Mouse (Mus musculus): ENCODE results near the gene Ppp2r3a. TPM values are rescaled to one million over a fixed set of nuclear protein-coding genes. Genes with fewer than 3 reads are reported as not detected.

Gene Ppp2r3a
- polyA plus RNA-seq, 1 experiment from 2014 or later: 20.3 TPM

DNA sequence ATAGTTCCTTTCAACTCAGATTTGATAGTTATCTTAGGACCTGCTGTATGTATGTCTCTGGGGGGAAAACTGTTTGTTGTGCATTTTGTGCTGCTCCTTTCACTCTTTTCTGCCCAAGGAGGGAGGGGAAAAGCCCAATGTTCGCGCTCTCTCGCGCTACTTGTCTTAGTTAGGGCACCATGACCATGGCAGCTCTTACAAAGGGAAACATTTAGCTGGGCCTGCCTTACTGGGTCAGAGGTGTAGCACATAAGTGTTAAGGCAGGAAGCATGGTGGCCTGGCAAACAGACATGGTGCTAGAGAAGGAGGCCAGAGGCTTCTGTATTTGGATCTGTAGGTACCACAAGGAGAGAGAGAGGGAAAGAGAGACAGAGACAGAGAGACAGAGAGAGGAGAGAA is 173.0 kb downstream of the Ppp2r3a start:
- Histone ChIP-seq H3K27me3 (replicated peaks) (no peaks in the 10 kb centered on the region), H3K36me3 (no peaks in the 10 kb centered on the region; the same call in 1 of the 2 replicates), H3K9me3 (no peaks in the 10 kb centered on the region), H3K9ac (peak overlapping the region; percentile 1; the same call in 1 of the 2 replicates), H3K4me1 (peaks cover 26% of the 10 kb centered on the region), H3K4me3 (0 out of 2 replicates have a peak overlapping the region, but pooled peaks have one; percentile 1), H3K27ac (no peak overlapping the region), H3K4me2 (replicated peaks) (peak overlapping the region; percentile 46)
- WGBS: 60% methylated on average over 4 of the region's 4 CpGs
- no peak for ATAC-seq (ENCODE audit: low FRiP score, low read depth)

DNA sequence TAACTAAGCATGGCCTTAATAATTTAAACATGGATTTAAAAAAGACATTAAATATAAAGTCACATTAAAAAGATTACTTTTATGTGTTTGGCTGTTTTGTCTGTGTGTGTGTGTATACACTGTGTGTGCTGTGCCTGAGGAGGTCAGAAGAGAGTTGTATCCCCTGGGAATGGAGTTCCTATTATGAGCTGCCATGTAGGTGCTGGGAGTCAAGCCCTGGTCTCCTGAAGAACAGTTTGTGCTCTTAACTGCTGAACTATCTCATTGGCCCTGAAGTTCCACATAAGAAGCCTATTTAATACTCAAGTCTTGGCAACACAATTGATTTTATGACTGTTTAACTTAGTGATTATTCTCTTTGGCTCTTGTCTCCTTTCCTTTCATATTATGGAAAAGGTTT is 174.1 kb downstream of the Ppp2r3a start:
- peaks cover 26% of the 10 kb centered on the region for H3K4me1 ChIP-seq
- no peaks in the 10 kb centered on the region for H3K36me3 ChIP-seq
- H3K9me3 ChIP-seq: no peaks in the 10 kb centered on the region
- no peak overlapping the region for H3K27ac ChIP-seq
- H3K4me2 ChIP-seq (replicated peaks): peak overlapping the region; percentile 95
- H3K9ac ChIP-seq: peak overlapping the region; percentile 97
- no peaks in the 10 kb centered on the region for H3K27me3 ChIP-seq (replicated peaks)
- peak overlapping the region; percentile 97 for H3K4me3 ChIP-seq
- no peak for ATAC-seq (ENCODE audit: low FRiP score, low read depth)

DNA sequence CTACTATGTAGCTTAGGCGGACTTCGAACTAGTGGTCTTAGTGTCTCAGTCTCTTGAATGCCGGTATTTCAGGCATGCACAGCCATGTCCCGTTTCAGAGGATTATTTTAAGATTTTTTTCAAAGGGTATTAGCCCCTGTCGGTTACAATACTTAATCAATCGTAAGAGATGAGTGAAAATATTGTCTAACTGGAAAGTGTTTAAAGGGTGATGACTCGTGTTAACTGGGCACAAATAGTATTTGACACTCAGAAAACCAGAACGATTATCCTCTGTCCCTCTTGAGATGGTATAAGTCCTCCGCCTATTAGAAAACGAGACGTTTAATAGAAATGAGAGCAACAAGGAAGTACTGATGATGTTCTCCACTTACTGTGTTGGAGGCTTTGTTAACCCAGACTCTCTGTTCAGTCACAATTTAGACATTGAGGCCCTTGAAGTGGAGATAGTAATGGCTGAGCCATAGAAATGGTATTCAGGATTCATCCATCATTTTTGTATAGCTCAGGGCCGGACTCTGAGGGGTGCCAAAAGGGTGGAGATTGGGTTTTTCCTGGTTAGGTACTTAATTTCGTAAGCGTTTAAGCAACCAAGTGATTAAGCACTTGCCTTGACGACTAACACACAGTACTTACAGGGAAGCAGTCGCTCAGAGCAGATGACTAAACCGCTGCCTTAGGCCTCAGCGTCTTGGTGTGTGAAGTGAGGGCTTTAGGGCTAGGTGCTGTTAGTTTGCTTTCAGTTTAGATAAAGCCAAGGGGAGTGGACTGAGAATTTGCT is 175.3 kb downstream of the Ppp2r3a start:
- Histone ChIP-seq H3K36me3 (no peaks in the 10 kb centered on the region), H3K27ac (no peak overlapping the region), H3K4me2 (replicated peaks) (peak overlapping the region; percentile 95), H3K9ac (peak overlapping the region; percentile 97), H3K9me3 (no peaks in the 10 kb centered on the region), H3K27me3 (replicated peaks) (no peaks in the 10 kb centered on the region), H3K4me3 (peak overlapping the region; percentile 97), H3K4me1 (peaks cover 26% of the 10 kb centered on the region)
- 2% methylated on average over 18 of the region's 18 CpGs for WGBS
- ATAC-seq (ENCODE audit: low FRiP score, low read depth): no peak

DNA sequence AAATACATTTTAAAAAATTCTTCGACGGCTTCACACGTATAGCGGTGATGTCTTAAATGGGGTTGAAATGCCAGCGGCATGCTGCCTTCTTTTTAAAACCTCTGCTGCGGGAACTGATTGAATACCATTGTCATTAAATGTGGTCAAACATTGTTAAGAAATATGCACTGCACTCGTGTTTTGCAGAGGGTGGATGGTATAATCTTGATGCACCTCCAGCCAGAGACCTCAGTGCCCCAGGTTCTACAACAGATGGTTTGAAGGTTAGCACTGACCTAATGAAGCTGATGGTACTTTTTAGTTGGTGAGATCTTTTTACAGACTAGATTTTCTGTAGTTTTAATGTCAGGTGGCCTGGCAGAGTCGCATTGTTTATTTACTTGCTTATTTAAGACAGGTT is 175.9 kb downstream of the Ppp2r3a start:
- no peak for ATAC-seq (ENCODE audit: low FRiP score, low read depth)
- Histone ChIP-seq H3K27me3 (replicated peaks) (no peaks in the 10 kb centered on the region), H3K4me2 (replicated peaks) (peak overlapping the region; percentile 95), H3K9ac (peak overlapping the region; percentile 97), H3K27ac (no peak overlapping the region), H3K4me3 (peak overlapping the region; percentile 97), H3K9me3 (no peaks in the 10 kb centered on the region), H3K4me1 (peaks cover 26% of the 10 kb centered on the region), H3K36me3 (no peaks in the 10 kb centered on the region)
- under 1% methylated on average over 8 of the region's 8 CpGs for WGBS

DNA sequence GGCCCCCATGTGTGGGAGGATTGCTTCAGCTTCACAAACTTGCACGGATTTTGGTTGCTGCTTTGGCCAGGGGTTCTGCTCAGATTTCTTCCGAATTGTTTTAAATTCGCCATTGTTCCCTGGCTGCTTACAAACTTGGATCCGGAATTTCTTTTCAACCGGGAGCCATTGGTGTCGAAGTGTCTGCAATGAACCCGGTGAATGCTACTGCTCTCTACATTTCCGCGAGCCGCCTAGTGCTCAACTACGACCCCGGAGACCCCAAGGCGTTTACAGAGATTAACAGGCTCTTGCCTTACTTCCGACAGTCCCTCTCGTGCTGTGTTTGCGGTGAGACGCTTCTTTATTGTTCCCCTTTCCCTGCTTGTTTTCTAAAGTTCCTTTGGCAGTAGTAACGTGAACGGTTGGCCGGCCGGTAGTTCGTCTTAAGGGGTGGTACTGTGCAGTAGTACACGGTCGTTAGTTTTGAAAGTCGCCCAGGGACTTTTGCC is 176.5 kb downstream of the Ppp2r3a start:
- peak overlapping the region; percentile 99 for H3K27ac ChIP-seq
- no peaks in the 10 kb centered on the region for H3K27me3 ChIP-seq (replicated peaks)
- H3K9me3 ChIP-seq: no peaks in the 10 kb centered on the region
- H3K4me1 ChIP-seq: peaks cover 26% of the 10 kb centered on the region
- H3K9ac ChIP-seq: peak overlapping the region; percentile 97
- WGBS: under 1% methylated on average over 25 of the region's 25 CpGs
- peak overlapping the region; percentile 95 for H3K4me2 ChIP-seq (replicated peaks)
- H3K4me3 ChIP-seq: peak overlapping the region; percentile 97
- H3K36me3 ChIP-seq: no peaks in the 10 kb centered on the region
- no peak for ATAC-seq (ENCODE audit: low FRiP score, low read depth)

DNA sequence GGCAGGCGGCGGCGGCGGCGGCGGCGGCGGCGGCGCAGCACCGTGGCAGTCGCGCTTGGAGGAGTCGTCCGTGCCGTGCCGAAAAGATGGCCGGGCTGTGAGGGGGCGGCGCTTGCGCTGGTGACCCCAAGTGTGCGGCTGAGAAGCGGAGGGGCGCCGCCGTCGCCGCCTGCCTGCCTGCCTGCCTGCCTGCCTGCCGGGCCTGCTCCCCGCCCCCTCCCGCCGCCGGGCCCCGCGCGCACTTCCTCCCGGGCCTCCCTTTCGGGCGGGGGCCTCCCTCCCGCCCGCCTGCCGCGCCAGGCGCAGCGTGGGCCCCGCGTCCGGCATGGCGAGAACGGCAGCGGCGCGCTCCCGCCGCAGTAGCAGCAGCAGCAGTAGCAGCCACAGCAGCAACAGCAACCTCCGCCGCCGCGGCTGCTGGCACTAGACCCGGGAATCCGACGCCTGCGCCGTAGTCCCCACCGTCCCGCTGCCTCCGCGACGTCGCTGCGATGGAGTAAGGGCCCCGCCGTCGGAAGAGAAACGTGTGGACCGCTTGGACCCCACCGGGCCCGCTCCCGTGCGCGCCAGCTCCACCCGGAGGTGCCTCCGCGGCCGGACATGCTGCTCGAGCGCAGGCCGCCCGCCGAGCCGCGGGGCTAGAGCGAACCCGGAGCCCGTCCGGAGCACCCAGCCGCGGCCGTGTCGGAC is 177.1 kb downstream of the Ppp2r3a start:
- under 1% methylated on average over 79 of the region's 100 CpGs for WGBS
- peaks cover 26% of the 10 kb centered on the region for H3K4me1 ChIP-seq
- peak; percentile 71 for ATAC-seq (ENCODE audit: low FRiP score, low read depth)

DNA sequence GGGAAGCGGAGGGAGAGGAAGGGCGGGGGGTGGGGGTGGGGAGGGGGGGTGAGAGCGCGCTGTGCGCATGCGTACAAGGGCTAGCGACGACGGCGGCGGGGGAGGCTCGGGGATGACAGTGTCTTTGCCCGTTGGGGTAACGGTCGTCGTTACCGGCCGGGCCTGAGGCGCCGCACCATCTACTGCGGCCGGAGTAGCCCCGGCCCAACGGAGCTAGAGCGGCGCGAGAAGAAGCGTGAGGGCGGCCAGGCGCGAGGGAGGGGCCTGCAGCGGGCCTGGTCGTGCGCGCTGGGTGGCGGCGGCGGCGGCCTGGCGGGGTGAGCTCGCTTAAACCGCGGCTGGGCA is 177.6 kb downstream of the Ppp2r3a start, which contains the start of gene Msl2:
TSS of gene Msl2 (plus strand) at position 115 of the 345 bp plus-strand sequence.
- WGBS: under 1% methylated on average over 38 of the region's 43 CpGs
- peak; percentile 72 for ATAC-seq (ENCODE audit: low FRiP score, low read depth)

More for the DNA sequence above, 177.1 kb downstream of the Ppp2r3a start:
- H3K9ac ChIP-seq: peak overlapping the region; percentile 97
- H3K4me3 ChIP-seq: peak overlapping the region; percentile 97
- peak overlapping the region; percentile 99 for H3K27ac ChIP-seq
- no peaks in the 10 kb centered on the region for H3K36me3 ChIP-seq
- H3K27me3 ChIP-seq (replicated peaks): no peaks in the 10 kb centered on the region
- no peaks in the 10 kb centered on the region for H3K9me3 ChIP-seq
- peak overlapping the region; percentile 95 for H3K4me2 ChIP-seq (replicated peaks)

DNA sequence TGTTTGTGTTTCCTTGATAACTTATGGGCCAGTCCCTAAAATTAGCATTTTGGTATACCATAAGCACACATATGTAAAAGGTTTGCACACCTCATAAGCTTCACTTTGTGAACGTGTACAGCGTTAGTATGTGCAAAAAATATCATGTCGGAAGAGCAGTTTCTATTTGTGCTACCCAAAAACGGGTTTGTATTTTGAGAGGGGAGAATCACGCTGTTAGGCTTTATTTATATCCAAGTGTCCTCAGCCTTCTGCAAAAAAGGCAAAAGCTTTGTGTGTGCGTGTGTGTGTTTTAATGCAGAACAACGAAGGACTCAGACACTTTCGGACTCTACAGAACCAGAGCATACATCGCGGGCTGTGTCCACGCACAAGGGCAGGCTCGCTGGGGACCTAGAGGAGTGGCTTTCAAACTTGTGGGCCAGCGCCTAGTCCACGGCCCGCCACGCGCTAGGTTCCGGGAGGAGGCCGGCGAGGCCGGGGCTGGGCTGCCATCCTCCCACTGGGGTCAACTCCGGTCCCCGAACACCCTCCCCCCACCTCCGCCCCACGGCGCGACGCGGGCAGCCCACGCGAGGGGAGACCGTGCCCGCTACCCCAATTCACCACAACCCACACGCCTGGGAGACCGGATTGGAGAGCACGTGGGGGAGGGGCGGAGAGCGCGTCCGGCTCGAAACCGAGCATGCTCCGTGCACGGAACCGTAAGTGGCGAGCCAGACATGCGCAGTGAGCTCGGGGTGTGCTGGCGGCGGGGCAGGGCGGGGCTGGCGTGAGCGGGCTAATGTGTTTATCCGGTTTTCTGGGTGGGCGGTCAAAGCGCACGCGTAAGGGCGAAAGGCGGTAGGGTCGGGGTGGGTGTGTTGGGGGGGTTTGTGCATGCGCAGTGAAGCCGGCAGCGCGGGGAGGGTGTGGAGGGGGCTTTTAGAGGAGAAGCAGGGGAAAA is 178.3 kb downstream of the Ppp2r3a start:
- H3K9ac ChIP-seq: peak overlapping the region; percentile 97
- peak overlapping the region; percentile 97 for H3K4me3 ChIP-seq
- peak; percentile 94 for ATAC-seq (ENCODE audit: low FRiP score, low read depth)
- H3K27ac ChIP-seq: peak overlapping the region; percentile 28; the same call in 1 of the 2 replicates
- H3K27me3 ChIP-seq (replicated peaks): no peaks in the 10 kb centered on the region
- peaks cover 15% of the 10 kb centered on the region for H3K4me1 ChIP-seq
- H3K9me3 ChIP-seq: no peaks in the 10 kb centered on the region
- peak overlapping the region; percentile 95 for H3K4me2 ChIP-seq (replicated peaks)
- WGBS: 2% methylated on average over 59 of the region's 65 CpGs
- H3K36me3 ChIP-seq: no peaks in the 10 kb centered on the region

More for the DNA sequence above, 177.6 kb downstream of the Ppp2r3a start, which contains the start of gene Msl2:
- Histone ChIP-seq H3K4me2 (replicated peaks) (peak within 1 kb of the TSS; percentile 95), H3K27ac (peak within 1 kb of the TSS; percentile 99), H3K9me3 (no peaks in the 10 kb centered on the region), H3K27me3 (replicated peaks) (no peaks in the 10 kb centered on the region), H3K4me1 (peaks cover 21% of the 10 kb centered on the region), H3K9ac (peak within 1 kb of the TSS; percentile 97), H3K36me3 (no peaks in the 10 kb centered on the region), H3K4me3 (peak within 1 kb of the TSS; percentile 97)

DNA sequence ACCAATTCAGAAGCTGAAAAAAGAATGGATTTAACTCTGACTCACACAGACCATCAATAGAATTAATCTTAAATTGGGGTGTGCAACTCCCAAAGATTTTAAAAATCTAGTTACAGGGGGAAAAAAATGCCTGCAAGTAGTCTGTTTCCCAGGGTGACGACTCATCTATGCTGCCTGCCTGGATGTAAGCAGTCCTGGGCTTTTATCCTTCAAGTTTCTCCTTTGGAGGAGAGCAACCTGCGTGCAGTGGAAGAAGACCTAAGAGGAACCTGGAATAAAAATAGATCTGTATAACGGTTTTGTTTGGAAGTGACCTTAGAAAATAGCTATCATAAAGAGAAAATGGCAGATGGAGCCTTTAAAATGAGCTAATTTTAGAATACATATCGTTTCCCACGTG is 179.1 kb downstream of the Ppp2r3a start:
- no peak overlapping the region for H3K9ac ChIP-seq
- no peaks in the 10 kb centered on the region for H3K9me3 ChIP-seq
- ATAC-seq (ENCODE audit: low FRiP score, low read depth): no peak
- 61% methylated on average over 5 of the region's 5 CpGs for WGBS
- H3K4me2 ChIP-seq (replicated peaks): no peak overlapping the region
- no peak overlapping the region for H3K4me3 ChIP-seq
- no peak overlapping the region for H3K27ac ChIP-seq
- no peaks in the 10 kb centered on the region for H3K36me3 ChIP-seq
- no peaks in the 10 kb centered on the region for H3K27me3 ChIP-seq (replicated peaks)
- H3K4me1 ChIP-seq: peaks cover 9% of the 10 kb centered on the region

DNA sequence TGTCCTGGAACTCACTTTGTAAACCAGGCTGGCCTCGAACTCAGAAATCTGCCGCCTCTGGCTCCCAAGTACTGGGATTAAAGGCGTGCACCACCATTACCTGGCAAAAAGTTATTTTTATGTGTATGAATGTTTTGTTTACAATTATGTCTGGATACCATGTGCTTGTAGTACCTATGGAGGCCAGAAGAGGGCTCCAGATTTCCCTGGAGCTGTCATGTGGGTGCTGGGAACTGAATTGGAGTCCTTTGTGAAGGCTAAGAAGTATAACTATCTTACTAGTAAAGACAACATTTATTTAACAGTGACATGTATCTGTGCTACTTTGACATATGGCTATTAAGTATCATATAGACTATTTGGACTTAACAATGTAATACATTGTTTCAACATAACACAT is 181.8 kb downstream of the Ppp2r3a start:
- Histone ChIP-seq H3K27me3 (replicated peaks) (no peaks in the 10 kb centered on the region), H3K4me1 (no peaks in the 10 kb centered on the region), H3K27ac (no peak overlapping the region), H3K4me2 (replicated peaks) (no peak overlapping the region), H3K4me3 (no peak overlapping the region), H3K9me3 (no peaks in the 10 kb centered on the region), H3K36me3 (no peaks in the 10 kb centered on the region), H3K9ac (no peak overlapping the region)
- ATAC-seq (ENCODE audit: low FRiP score, low read depth): no peak
- WGBS: 94% methylated on average over 3 of the region's 3 CpGs

DNA sequence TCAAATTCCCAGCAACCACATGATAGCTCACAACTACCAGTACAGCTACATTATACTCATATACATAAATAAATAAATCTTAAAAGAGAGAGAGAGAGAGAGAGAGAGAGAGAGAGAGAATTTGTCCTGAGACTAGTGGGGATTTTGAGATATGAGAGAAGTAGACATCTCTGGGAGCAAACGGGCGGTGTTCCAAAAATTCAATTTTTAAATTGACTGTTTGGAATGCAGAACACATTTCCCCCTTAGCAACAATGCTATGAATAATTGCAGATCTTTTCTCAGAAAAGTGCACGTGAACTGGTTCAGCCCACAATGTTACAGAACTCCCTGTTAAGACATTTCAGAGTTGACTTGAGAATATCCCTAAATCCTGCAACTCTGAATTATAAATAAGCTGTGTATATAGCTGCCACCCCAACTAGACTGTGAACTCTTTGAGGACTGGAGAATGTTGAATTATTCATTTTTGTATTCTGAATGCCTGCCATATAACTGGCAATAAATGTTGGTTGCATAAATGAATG is 186.5 kb downstream of the Ppp2r3a start:
- Histone ChIP-seq H3K4me3 (no peak overlapping the region), H3K4me1 (no peaks in the 10 kb centered on the region), H3K27me3 (replicated peaks) (no peaks in the 10 kb centered on the region), H3K36me3 (no peaks in the 10 kb centered on the region), H3K9ac (no peak overlapping the region), H3K27ac (no peak overlapping the region), H3K4me2 (replicated peaks) (no peak overlapping the region), H3K9me3 (no peaks in the 10 kb centered on the region)
- 89% methylated on average over 3 of the region's 3 CpGs for WGBS
- no peak for ATAC-seq (ENCODE audit: low FRiP score, low read depth)
